ENCODE assay signal across 9 mouse cellular contexts in genomic region chr4:81578981-81579380, GRCm38 (mm10).
A peak's percentile ranks its signal among the peaks of the same experiment; 100 is the strongest.
DNase-seq lines count a peak whose midpoint lies in the region; ATAC-seq and TF ChIP-seq lines count a peak whose summit lies in the region.
"Had no signal": no experiment of that assay in that cellular context is flagged by ENCODE, and none has a peak within 500 bp of the region (broad histone marks: within the 10 kb centered on the region; RNA-seq: fewer than 3 reads in every experiment).

No protein-coding gene starts in this region.

- peaks cover 5% of the 10 kb centered on the region for H3K4me1 ChIP-seq in embryonic facial prominence, embryonic 11.5 days (ENCODE audit: control insufficient read depth, insufficient read depth, low read length)
- H3K4me1 ChIP-seq in hindbrain, embryonic 15.5 days (replicated peaks): peaks cover 21% of the 10 kb centered on the region
- H3K4me1 ChIP-seq in neural tube, embryonic 14.5 days (ENCODE audit: control insufficient read depth, insufficient read depth, low read length): peaks cover 15% of the 10 kb centered on the region; the same call in 1 of the 2 replicates
- H3K4me1 ChIP-seq: liver, embryonic 15.5 days had no signal

- WGBS in embryonic facial prominence, embryonic 11.5 days: 38% methylated on average over 6 of the region's 6 CpGs
- 32% methylated on average over 6 of the region's 6 CpGs for whole genome bisulfite sequencing in hindbrain, embryonic 15.5 days
- WGBS in neural tube, embryonic 14.5 days: 17% methylated on average over 6 of the region's 6 CpGs

- peak; percentile 61 for TF ChIP-seq CTCF in layer of hippocampus, adult 2 months (conservative IDR thresholded peaks at IDR 0.05)

- no peaks in the 10 kb centered on the region for H3K36me3 ChIP-seq in embryonic facial prominence, embryonic 11.5 days (replicated peaks; ENCODE audit: control insufficient read depth, insufficient read depth, low read depth, low read length)
- no peaks in the 10 kb centered on the region for H3K36me3 ChIP-seq in hindbrain, embryonic 15.5 days
- H3K36me3 ChIP-seq in neural tube, embryonic 14.5 days (ENCODE audit: control insufficient read depth, insufficient read depth, low read length): no peaks in the 10 kb centered on the region
- H3K36me3 ChIP-seq: liver, embryonic 15.5 days had no signal

- peak overlapping the region; percentile 24; the same call in 1 of the 2 replicates for H3K4me3 ChIP-seq in layer of hippocampus, adult 2 months
- H3K4me3 ChIP-seq in embryonic facial prominence, embryonic 11.5 days (ENCODE audit: low read depth, low read length): no peak overlapping the region
- no peak overlapping the region for H3K4me3 ChIP-seq in hindbrain, embryonic 15.5 days
- H3K4me3 ChIP-seq in neural tube, embryonic 14.5 days (ENCODE audit: low read depth, low read length): no peak overlapping the region
- H3K4me3 ChIP-seq: liver, embryonic 15.5 days had no signal

- H3K4me2 ChIP-seq in embryonic facial prominence, embryonic 11.5 days (ENCODE audit: low read depth, low read length): no peak overlapping the region
- H3K4me2 ChIP-seq in hindbrain, embryonic 15.5 days: peak overlapping the region; percentile 23; the same call in 1 of the 2 replicates
- no peak overlapping the region for H3K4me2 ChIP-seq in neural tube, embryonic 14.5 days (ENCODE audit: low read depth, low read length)
- H3K4me2 ChIP-seq: liver, embryonic 15.5 days had no signal

- no peaks in the 10 kb centered on the region for H3K9me3 ChIP-seq in embryonic facial prominence, embryonic 11.5 days (replicated peaks; ENCODE audit: control insufficient read depth, low read length)
- H3K9me3 ChIP-seq in hindbrain, embryonic 15.5 days: no peaks in the 10 kb centered on the region
- H3K9me3 ChIP-seq in neural tube, embryonic 14.5 days (ENCODE audit: control insufficient read depth, low read length): no peaks in the 10 kb centered on the region
- H3K9me3 ChIP-seq: liver, embryonic 15.5 days had no signal

- peak; percentile 86 for ATAC-seq in embryonic facial prominence, embryonic 11.5 days (replicated peaks; ENCODE audit: insufficient number of reproducible peaks, low FRiP score, low TSS enrichment, low read depth)
- peak; percentile 79; the same call in 1 of the 2 replicates for ATAC-seq in hindbrain, embryonic 15.5 days (ENCODE audit: low FRiP score, low read depth)
- peak; percentile 95 for ATAC-seq in neural tube, embryonic 14.5 days (ENCODE audit: low read depth)

- H3K27ac ChIP-seq in layer of hippocampus, adult 2 months: peak overlapping the region; percentile 91
- H3K27ac ChIP-seq in embryonic facial prominence, embryonic 11.5 days (replicated peaks; ENCODE audit: low read depth, low read length): peak overlapping the region; percentile 31; the same call in 1 of the 2 replicates
- H3K27ac ChIP-seq in hindbrain, embryonic 15.5 days (replicated peaks): 0 out of 2 replicates have a peak overlapping the region, but pooled peaks have one; percentile 9
- H3K27ac ChIP-seq in neural tube, embryonic 14.5 days (ENCODE audit: low read depth, low read length): no peak overlapping the region; the same call in 1 of the 2 replicates
- H3K27ac ChIP-seq: liver, embryonic 15.5 days had no signal

- no peaks in the 10 kb centered on the region for H3K27me3 ChIP-seq in embryonic facial prominence, embryonic 11.5 days (ENCODE audit: control insufficient read depth, insufficient read depth, low read length)
- H3K27me3 ChIP-seq in hindbrain, embryonic 15.5 days: no peaks in the 10 kb centered on the region
- no peaks in the 10 kb centered on the region for H3K27me3 ChIP-seq in neural tube, embryonic 14.5 days (ENCODE audit: control insufficient read depth, insufficient read depth, low read length)
- H3K27me3 ChIP-seq: liver, embryonic 15.5 days had no signal

- no peak overlapping the region for H3K9ac ChIP-seq in embryonic facial prominence, embryonic 11.5 days (replicated peaks; ENCODE audit: low read length)
- no peak overlapping the region for H3K9ac ChIP-seq in hindbrain, embryonic 15.5 days
- no peak overlapping the region for H3K9ac ChIP-seq in neural tube, embryonic 14.5 days (replicated peaks; ENCODE audit: low read depth, low read length)
- H3K9ac ChIP-seq: liver, embryonic 15.5 days had no signal

- DNase-seq in layer of hippocampus, adult 2 months (ENCODE audit: low spot score in 2 of 2): no peak
- DNase-seq in layer of hippocampus, postnatal 25 days (ENCODE audit: extremely low spot score in 1 of 2, low spot score in 1 of 2): no peak
- DNase-seq in embryonic facial prominence, embryonic 11.5 days (ENCODE audit: low spot score): peak; percentile 63
- DNase-seq in kidney, adult 9 months: no peak
- DNase-seq in kidney, adult 18-20 months: no peak
- no peak for DNase-seq in yolk sac, embryonic 10.5 days (ENCODE audit: low spot score)
